Mouse (Mus musculus): ENCODE data around the gene Mtmr3.

The Mtmr3 gene

DNA sequence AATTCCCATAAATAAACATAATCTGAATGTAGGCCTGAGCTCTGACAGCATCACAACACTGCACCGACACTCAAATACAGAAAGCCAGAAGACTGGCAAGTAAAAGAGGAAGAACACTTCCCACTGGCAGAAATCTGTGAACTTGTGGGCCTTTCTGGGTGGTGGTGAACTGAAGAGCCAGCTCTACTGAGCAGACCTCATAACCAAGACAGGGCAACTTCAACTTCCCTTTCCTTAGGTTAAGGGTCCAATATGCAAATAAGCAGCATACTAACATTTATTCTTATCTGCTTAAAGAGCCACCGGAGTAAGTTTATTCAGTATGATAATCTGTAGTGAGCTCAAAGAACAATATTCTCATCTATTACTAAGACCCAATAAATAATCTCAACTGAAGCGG lies 67.5 kb downstream of the Mtmr3 start:
- CTCF ChIA-PET, result interaction anchor here (1.0 kb wide), 1 partner anchor 21 kb away, joined by 3 read pairs; no protein-coding TSS in a partner anchor

DNA sequence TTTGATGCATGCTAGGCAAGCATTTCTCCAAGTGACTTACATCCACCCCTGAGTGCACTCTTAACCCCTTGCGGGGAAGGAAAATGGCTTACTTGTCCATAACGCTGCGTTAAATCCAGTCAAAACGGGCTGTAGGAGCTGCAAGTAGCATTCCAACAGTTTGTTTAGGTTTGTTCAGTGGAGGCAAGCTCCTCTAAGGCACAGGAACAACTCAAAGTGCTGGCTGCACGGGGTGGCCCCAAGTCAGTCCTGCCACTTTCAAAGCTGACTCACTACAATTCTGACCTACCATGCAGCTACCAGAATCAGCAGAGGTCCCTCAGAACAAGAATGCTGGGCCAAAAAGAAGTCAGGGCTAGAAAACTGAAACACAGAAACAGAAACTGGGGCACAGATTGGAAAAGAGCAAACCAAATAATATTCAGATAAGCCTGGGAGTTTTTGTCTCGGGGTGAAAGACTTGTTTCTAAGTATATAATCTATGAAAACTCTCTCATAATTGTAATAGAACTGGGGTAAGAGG lies 72.5 kb downstream of the Mtmr3 start:
- CTCF ChIA-PET, result no interaction called here

DNA sequence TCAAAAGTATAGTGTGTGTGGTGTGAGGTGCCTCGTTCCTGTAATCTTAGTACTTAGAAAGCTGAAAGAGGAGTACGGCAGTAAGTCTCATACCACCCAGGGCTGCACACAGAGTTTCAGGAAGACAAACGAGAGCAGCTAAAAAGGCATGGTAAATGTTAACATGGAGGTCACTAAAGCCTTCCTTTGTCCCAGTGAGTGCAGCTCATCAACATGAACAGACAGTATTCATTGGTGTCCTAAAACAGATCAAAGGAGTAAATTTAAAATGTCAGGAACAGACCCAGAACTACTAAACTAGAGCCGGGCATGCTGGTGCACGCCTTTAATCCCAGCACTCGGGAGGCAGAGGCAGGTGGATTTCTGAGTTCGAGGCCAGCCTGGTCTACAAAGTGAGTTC lies 75.7 kb downstream of the Mtmr3 start:
- CTCF ChIA-PET, result no interaction called here

DNA sequence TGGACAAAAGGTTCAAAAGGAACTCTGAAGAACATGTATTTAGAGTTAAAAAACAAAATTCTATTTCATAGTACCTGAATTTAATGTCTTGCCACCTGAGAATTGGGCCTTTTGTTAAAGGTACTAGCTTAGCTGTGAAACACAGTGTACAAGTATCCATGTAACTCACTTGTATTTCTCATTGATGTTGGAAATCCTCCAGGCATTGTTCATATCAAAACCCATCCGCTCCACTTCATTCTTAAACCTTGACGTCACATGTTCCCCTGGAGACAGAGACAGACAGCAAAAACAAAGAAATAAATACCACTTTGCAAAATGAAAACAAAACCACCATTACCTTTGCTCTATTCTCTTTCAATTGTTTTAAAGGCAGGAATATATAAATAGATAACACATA lies 87.2 kb downstream of the Mtmr3 start:
- CTCF ChIA-PET, result no interaction called here

DNA sequence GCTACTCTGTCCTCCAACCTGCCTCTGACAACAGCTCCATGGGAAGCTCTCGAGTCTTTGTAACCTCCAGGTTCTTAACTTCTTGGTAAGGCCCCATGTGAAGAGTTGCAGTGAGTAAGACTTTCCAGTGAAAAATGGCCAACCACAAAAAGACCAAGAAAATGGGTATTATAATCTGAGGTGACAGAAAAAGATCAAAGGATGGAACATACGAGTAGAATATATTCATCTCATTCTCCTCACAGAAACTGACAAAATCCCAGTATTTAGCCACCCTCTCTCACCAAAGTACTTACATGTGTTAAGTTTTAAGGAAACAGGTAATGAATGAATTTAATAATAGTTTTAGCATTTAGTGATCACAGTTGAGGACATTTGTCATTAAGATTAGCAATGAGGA lies 88.2 kb downstream of the Mtmr3 start:
- CTCF ChIA-PET, result interaction anchor here (0.9 kb wide), 1 partner anchor 20 kb away, joined by 3 read pairs; no protein-coding TSS in a partner anchor

DNA sequence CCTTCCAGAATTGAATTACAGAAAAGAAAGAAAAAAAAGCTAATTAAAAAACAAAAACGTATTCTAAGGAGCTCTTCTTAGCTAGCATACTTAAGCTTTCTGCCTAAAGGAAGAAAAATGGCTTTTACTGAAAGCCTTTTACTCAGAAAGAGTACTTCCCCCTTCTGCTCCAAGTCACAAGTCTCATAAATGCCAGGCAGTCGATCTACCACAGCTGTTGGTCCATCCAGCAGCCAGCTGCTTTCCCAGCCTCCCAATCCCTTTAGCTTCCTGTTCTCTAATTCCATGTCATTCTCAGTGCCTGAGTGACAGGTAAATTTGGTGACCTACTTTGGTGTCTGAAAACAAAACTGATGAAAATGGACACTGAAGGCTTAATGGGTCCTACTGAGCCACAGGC lies 92.5 kb downstream of the Mtmr3 start:
- CTCF ChIA-PET, result no interaction called here

DNA sequence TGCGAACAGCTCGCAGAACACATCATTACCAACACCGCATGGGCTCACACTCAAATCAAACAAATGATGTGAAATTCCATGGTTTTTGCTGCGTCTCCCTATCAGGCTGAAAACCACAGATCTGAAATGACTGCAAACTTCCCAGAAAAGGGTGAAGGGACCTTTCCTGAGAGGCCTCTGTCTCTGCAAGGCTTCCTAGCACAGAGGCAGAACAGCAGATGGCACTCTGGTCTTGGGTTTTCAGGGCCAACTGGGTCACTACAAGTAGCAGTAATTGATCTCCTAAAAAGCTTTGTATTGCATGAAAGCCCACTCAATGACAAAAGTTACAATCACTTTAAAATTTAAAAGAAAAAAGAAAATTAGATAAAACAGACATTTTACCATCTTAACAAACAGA lies 93.8 kb downstream of the Mtmr3 start:
- CTCF ChIA-PET, result no interaction called here

DNA sequence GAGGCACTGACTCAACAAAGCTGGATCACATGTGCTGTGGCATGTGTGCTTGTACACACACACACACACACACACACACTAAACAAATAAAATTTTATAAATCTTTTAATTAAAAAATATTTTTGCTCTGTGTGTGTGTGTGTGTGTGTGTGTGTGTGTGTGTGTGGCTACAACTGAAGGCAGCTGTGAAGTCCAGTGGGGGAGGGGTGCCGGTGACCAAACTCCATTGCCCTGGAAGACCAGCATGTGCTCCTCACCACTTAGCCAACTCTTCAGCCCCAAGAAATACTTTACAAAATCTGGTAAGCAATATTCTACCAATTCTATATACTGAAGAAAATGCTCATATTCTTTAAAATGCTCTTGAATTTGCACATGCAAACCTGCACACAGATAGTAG lies 94.4 kb downstream of the Mtmr3 start:
- CTCF ChIA-PET, result no interaction called here

DNA sequence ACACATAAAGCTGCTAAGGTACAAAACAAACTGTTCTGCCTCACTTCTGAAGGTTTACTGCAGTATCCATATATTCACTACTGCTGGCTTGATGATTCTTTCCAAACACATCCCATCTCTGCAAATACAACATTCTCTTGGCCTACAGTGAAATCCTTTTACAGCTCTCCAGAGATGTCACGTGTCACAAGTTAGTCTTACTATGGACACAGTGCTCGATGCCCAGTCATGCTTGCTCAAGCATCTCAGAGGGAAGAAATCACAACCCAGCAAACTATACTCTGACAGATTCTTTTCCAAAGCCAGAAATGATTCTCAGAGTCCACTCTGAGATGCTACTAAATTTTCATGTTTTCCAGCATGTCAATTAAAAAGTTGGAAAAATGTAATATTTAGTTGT lies 95.2 kb downstream of the Mtmr3 start:
- CTCF ChIA-PET, result no interaction called here

DNA sequence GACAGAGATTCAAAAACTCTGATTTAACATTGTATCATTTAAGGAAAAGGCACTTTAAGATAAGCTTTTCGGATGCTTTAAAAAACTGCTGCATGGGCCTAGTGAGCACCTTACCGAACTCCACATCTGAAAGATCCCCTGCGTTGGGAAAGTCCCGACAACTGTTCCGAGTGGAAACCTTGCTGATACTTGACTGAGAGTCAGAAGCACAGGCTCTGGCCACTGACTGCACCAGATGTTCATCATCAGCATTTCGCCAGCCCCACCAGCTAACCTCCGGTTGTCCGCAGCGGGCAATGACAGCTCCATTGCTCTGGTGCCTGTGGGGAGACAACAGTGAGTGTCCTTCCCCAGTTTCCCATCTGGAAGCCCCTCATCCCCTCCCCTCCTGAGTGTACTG lies 95.9 kb downstream of the Mtmr3 start:
- CTCF ChIA-PET, result no interaction called here

DNA sequence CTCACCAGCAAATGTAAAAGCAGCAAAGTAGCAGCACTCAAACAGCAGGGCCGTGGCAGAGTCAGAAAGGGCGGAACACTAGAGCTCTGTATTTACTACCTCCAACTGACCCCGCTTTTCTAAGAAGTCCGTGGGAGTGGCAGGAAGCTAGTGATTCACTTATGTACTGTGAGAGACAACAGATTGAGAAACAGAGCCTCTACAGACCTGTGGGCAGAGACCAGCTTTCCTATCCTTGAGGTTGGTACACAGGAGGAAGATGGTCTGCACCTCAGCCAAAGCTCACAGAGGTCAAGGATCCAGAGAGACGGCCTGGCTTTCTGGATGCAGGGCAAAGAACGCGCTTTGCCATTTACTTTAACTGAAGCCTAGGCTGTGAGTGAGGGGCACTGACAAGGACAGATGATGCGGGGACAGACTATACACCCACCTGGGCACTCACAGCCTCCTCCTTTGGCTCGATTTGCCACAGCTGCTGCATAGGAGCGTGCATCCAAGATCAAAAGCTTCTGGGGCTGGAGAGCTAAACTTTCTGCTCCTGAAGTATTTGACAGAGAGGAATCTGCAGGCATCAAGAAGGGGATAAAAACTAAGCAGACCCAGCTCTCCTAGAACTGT lies 97.1 kb downstream of the Mtmr3 start:
- CTCF ChIA-PET, result no interaction called here

DNA sequence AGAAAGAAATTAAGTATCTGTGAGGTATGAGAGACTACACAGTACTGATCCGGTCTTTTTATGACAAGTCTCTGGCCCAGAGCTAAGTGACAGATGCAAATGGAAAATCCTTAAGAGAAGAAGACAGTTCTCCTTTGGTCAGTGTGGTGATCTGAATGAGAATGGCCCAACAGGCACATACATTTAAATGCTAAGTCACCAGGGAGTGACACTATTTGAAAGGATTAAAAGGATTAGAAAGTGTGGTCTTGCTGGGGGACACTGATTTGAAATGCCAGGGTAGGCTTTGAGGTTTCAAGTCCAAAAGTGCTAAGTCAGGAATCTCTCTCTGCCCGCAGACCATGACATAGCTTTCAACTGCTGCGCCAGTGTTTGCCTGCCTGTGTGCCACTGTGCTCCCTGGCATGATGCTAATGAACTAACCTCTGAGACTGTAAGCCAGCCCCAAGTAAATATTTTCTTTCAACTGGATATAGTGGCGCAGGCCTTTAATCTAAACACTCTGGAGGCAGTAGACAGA lies 99.6 kb downstream of the Mtmr3 start:
- CTCF ChIA-PET, result no interaction called here

DNA sequence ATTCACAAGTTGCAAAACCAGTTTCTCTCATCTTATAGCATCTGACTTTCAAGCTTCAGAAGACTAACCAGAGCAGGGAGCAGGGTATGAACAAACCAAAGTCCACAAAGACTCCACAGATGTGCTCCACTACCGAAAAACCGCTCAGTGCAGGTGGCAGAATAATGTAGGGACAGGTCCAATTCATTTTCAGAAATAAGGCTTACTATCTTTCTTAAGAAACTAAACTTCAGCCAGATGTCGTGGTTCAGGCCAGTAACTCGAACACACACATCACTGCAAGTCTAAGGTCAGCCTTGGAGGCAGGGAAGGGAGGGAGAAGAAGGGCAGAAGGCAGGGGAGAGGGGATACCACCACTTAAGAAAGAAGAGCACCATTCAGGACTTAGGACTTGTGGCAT lies 105.5 kb downstream of the Mtmr3 start:
- CTCF ChIA-PET, result no interaction called here

DNA sequence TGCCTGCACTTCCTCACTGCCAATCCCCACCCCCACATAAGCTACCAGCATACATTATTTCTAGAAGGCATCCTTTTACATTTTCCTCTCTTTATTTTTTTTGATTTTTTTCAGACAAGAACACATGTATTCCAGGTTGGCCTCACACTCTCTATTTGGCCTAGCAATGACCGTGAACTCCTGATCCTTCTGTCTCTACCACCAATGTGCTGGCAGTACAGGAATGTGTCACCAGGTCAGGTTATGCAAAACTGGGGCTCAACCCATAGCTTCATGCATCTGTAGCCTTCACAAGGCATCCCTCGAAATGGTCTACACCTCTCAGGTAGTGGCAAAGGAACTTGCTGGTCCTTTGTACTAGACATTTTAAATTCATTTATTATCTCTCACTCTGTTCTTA lies 105.9 kb downstream of the Mtmr3 start:
- CTCF ChIA-PET, result no interaction called here

DNA sequence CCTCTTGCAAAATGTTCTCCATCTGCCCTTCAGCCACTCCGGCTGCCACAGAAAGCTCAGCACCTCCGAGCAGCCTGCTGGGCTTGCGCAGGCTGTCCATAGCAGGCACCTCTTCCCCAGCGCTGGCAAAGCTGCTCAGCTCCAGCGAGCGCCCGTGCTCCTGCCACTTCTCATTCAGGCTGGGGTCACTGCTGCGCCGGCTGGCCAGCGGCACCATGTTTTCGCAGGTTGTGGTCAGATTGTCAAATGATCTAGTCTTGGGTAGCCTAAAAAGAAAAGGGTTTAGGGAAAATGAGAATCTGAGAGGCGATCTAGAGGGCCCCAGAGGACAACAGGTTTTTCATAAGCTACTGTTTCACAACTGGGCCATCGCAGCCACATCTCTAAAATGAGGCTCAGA lies 106.3 kb downstream of the Mtmr3 start:
- CTCF ChIA-PET, result no interaction called here

DNA sequence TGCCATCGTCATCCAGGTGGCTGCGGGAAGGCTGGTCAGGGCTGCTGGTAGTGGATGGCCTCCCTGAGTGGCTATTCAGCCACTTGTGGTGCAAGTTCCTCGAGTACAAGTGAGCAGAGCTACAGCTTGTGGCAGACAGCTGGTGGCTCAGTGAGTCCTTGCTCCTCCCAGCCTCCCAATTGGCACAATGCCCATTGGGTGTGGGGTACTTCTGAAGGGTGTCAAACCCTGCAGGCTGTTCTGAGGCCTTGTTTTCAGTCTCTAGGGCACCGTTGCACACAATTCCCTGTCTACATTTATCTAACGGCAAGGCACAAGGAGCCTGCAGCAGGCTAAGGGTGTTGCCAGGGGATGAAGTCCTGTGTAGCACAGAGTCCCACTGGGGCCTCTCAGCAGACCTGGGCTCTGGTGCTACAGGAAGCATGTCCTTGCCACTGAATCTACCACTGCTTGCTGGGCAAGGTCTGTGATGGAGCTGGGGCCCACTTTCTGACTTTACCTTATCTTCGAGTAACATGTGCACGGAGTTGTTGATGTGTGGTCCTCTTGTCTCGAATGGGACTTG lies 107.2 kb downstream of the Mtmr3 start:
- CTCF ChIA-PET, result no interaction called here

DNA sequence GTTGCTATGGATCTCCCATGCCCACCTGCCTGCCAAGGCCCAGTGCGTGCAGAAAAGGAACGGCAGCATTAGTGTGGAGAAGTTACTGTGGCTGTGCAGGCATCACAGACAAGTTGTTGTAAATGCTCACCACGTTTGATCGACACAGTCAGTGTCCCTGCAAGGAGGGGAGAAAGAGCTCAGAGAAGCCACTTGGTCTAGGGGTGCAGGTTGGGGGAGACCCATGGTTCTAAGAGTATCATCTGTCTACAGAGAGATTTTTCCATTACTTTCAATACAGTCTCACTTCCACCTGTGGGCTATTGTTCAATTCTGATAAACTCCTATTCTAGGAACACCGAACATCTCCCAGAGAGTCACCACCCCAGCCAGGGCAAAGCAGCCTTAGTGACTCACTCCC lies 110.1 kb downstream of the Mtmr3 start:
- CTCF ChIA-PET, result no interaction called here

DNA sequence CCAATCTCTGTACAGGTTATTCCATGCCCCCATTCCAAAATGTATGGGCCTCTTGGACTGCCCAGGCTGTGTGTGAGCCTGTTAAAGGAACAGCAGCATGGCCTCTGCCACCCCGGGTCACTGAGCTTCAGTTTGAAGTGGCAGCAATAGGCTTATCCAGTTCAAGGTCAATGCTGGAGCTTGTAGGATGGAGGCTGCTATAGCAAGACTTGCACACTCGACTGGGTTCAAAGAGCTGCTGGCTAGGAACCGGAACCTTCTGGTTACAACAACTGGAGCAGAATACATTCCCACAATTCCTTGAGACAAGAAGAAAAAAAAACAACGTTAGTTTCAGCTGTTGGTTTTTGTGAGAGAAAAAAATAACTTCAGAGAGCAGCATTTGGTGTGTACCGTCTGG lies 112.0 kb downstream of the Mtmr3 start:
- CTCF ChIA-PET, result no interaction called here

DNA sequence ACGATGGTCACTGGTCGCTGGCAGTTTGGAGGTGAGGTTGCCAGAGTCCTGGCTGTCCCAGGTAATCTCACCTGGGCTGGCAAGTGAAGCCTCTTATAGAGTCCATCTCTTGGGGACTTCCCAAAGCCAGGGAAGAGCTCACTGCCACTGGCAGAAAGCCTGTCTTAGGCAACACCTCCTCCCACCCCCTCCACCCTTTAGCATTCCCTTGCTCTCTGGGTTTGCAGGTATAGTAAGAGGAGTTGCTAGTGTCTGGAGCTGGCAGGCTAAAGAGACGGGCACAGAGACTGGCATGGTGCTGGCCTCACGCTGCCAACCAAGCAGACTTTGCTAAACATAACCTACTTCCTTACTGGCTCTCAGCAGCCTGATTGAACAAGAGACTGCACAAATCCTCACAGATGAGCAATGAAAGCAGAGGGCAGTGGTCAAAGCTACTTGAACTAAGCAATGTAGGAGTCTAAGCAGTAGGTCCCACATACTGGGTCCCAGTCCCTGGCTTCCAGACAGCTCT lies 118.4 kb downstream of the Mtmr3 start:
- CTCF ChIA-PET, result no interaction called here

DNA sequence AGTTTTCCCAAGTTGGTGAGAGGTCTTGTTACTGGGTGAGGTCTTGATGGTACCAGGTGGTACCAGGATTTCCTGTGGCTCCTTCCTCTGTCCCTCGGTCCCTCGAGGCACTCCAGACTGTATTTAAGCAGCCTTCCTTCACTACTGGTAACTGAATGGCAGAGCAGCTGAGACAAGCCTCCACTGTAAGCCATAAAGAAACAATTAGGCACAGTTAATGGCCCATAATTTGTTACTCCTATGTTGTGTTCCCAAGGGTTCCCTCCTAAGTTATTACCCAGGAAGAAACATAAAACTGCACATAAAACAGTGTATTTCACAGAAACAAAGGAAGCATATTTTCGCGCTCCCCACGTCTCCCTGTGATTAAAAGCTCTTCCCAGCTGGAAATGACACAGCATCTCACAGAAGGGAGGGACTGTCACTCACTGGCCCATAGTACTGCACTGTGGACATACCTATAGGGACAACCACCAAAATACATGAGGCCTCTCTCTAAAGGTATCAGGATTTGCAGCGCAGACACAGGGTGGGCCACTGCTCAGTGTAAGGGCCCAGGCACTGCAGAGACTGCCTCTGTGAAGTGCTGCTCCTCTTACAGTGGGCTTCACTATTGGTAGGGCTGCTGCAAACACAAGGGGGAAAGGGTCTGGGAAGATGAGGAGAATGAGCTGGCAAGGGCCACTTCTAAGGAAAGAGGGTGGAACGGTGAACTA lies 122.0 kb downstream of the Mtmr3 start:
- CTCF ChIA-PET, result no interaction called here

DNA sequence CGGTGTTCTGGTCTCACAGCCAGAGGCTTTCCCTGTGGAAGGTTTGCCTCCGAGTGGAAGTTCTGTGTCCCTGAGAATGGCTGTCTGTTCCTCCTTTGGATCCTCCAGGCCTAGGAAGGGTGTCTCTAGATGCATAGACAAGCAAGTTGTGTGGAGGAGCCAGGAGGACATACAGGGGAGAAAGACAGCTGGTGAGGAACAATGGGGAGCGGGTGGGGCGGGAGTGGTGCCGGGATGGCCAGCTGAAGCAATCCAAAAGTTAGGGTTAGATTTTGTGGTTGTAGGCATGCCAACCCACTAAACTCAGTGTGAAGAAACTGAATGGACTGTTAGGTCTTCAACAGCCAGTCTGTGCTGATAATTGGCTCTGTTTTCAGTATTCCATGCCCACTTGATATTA lies 122.9 kb downstream of the Mtmr3 start:
- CTCF ChIA-PET, result no interaction called here

DNA sequence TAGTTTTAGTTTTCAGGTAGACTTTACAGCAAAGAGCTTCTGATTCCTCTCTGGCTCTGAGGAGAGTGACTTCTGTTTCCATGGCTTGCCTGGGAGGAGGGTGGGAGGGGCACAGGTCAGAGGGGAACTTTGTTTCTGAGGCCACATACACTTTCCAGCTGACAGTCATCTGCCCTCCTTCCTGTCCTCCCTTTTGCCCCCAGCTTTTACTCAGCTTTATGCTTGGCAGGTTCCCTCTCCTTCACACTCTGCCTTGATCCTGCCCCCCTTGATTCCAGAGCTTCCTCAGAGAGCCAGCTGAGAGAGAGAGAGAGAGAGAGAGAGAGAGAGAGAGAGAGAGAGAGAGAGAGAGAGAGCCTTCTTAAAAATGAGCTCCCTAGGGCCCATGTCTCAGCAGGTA lies 123.4 kb downstream of the Mtmr3 start:
- CTCF ChIA-PET, result interaction anchor here (0.6 kb wide), 1 partner anchor 26 kb away, joined by 3 read pairs; no protein-coding TSS in a partner anchor

DNA sequence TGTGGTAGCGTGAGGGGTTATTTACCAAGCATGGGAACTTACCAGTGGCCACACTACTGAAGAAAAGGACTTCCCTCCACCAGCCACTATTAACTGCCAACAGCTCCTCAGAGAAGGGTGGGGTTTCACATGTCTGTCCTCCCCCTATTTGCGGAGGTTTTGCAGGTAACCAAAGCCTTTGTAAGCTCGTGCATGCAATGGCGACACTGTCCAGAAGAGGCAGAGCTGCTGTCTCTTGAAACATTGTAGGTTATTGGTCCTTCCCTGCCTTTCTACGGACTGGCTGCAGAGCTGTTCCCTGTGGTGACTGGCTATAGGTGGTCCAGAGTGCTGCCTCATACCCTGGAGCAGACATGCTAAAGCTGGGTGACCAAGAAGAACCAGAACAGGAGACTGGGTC lies 125.6 kb downstream of the Mtmr3 start:
- CTCF ChIA-PET, result no interaction called here

All from spleen, embryonic (tissue).